Mouse (Mus musculus) kidney, adult 11 months (tissue): ENCODE data around the gene Zc3hc1.

Experiments
- DNase-seq: peaks from one replicate; pipeline ENCODE4 v3.0.0; 2022

The Zc3hc1 gene

DNA sequence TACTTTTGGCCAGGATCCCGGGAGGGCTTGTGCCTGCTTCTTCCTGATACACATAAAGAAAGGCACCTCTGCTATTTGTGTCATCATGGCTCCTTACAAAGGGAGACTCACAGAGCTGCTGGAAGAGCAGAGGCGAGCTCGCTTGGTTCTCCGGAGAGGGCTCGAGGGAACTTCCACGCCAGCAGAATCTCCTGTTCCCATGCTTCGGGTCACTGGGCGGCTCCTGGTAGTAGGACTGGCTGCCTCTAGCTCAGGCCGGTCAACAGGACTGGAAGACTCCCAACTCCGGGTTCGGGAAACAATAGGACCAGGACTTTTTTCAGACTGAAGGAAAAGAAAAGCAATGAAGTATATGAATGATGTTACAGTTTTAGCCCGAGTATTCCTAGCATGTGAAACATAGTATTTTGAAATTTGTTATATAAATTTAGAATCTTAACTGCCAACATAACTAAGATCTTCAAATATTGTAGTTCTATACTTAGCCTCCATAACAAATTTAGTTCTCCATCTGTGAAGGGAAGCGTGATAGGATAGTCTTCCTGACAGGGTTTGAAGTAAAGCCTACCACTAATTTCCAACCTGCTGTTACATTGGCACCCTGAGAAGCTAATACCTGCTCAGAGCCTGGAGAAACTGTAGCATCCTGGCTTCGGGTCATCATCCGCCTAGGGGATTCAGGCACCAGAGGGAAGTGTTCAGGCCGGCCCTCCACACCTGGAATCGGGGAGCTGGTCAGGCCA lies 18.0 kb downstream of the Zc3hc1 start:
- DNase-seq: no peak

DNA sequence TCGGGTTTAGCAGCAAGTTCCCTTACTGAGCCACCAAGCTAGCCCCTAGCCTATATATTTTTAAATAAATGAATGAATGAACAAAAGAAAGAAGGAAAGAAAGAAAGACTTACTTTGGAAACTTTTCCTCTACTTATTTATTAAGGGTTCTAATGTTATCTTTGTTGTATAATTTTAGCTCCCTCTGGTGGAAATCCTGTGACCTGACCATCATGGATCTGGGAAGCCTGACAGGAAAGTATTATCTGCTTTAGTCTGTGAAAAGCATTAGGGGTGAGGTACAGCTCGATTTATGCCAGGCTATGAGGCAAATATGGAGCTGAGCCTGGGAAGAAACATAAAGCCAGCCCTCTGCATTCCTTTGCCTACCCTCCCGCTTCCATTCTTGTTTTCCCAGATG lies 21.5 kb downstream of the Zc3hc1 start:
- no peak for DNase-seq

GRCm38 (mm10) chr6:30363808-30364207 lies 27.0 kb downstream of the Zc3hc1 start:
- no peak for DNase-seq

- DNase-seq: no peak
These were observed 30.9 kb downstream of the Zc3hc1 start for GRCm38 (mm10) chr6:30359762-30360509.

DNA sequence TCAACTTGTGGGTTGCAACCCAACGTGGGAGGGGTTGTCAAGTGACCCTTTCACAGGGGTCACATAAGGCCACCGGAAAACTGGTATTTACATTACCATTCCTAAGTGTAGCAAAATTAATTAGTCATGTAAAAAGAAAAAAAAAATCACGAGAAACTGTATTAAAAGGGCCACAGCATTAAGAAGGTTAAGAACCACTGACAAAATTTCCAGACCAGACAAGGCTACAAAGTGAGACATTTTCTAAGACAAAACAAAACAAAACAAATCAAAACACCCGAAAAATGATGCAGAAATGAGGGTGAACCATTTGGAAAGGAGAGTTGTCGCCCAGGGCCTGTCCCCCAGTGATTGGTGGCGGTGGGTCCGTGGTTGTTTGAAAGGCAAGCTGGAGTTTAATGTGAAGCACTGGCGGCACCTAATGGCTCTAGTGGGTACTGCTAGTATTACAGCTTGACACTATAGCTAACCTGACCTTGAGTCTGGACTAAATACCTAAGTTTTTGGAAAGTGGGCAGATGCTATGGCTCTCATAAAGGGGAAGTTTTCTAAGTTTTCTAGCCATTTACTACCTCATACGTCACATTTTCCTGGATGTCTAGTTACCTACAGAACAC lies 33.2 kb downstream of the Zc3hc1 start:
- peak; percentile 63 for DNase-seq

GRCm38 (mm10) chr6:30356680-30357079 lies 34.1 kb downstream of the Zc3hc1 start:
- DNase-seq: no peak

- no peak for DNase-seq
These were observed 34.7 kb downstream of the Zc3hc1 start for GRCm38 (mm10) chr6:30356161-30356560.

DNA sequence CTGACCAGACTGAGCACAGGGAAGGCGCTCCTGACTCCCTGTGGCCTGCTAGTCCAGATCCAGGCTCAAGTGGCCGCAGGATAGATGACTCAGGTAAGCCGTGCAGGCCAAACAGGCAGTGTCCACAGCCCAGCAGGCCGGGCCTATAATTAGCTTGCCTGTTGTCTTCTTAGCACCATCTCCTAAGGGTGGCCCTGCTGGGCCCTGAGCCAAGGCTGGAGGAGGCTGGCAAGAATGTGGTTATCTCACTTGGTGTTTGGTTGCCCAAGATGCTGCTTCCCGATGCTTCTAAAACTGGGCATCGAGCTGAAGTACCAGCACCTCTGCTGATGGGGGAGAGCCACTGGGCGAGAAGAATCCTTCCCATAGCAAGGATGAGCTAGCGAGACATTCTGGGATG lies 35.1 kb downstream of the Zc3hc1 start:
- no peak for DNase-seq

DNA sequence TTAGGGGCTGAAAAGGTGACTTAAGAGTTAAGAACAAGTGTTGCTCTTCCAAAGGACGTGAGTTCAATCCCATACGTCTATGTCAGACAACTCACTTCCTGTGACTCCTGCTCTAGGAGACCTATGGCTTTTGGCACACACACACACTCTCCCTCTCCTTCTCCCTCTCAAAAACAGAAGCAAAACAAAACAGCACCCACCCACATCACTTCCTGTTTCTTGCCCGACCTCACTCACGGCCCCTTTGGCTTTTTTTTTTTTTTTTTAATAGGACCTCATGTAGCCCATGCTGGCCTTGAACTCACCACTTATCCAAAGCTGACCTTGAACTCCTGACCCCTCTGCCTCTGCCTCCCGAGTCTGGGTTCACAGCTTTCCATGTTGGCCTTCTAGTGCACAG lies 36.1 kb downstream of the Zc3hc1 start:
- no peak for DNase-seq

DNA sequence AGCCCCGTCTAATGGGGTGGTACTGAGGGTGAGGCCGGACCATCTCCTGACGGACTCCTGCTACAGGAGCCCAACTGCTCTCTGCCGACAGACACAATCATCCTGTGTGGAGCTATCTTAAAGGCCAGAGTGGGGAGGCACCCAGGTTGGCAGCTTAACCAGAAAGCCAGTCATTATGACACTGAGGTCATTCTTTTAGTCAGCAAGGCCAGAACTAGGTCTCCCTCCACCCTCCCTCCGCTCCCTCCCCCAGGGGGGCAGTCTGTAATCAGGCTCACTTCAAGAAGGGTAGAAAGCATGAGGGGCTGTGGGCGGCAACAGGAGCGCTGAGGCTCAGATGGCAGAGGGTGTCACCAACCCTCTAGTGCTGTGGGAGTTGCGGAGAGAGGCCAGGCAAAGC lies 37.2 kb downstream of the Zc3hc1 start:
- DNase-seq: no peak

GRCm38 (mm10) chr6:30352762-30353161 lies 38.1 kb downstream of the Zc3hc1 start:
- no peak for DNase-seq

GRCm38 (mm10) chr6:30351290-30351689 lies 39.5 kb downstream of the Zc3hc1 start:
- no peak for DNase-seq

GRCm38 (mm10) chr6:30347288-30347801 lies 43.5 kb downstream of the Zc3hc1 start:
- no peak for DNase-seq

DNA sequence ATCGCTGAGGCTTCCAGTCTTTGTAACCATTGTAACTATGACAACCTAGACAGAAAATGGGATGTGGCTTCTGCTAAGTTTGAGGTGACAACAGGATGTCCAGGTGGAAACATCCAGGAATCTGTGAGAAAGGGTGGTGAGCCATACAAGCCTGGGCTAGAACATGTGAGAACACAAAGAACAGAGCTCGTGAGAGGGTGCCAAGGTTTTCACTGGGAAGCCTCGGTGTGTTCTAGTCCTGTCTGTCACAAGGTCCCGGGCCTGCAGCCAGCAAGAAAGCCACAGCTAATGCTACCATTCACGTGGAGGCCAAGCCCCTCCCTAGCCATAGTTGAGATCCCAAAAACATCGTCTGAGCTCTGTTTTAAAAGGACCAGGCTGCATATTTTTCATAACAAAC lies 44.1 kb downstream of the Zc3hc1 start:
- no peak for DNase-seq

- no peak for DNase-seq
These were observed 46.8 kb downstream of the Zc3hc1 start for GRCm38 (mm10) chr6:30344032-30344431.

DNA sequence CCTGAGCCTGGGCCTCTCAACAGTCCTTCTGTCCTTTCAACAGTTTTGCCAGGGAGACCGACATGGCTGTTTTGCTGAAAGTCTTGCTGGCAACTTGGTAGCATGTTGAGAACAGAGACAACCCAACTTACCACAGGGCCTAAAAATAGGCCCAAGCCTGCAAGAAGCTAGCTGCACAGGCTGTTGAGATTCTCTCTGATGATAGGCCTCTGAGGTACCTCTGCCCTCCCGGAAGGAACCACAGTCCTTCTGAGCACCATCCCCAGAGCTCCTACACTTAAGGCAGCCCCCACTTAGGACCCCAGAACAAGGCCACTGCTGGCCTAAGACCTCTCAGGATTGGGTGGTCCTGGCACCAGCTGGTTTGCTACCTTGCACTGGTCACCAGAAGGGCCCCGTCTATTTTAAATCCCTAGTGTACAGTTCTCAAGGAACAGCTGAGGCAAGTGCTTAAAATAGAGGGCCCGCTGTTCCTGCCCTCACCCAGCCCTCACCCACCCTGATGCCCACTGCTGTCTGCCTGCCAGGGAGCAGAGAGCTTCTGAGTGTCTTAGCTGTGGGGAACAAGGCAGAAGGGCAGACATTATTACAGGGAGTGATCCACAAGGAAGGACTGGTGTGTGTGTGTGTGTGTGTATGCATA lies 50.5 kb downstream of the Zc3hc1 start:
- no peak for DNase-seq

GRCm38 (mm10) chr6:30336912-30337311 lies 53.9 kb downstream of the Zc3hc1 start:
- DNase-seq: peak; percentile 80

DNA sequence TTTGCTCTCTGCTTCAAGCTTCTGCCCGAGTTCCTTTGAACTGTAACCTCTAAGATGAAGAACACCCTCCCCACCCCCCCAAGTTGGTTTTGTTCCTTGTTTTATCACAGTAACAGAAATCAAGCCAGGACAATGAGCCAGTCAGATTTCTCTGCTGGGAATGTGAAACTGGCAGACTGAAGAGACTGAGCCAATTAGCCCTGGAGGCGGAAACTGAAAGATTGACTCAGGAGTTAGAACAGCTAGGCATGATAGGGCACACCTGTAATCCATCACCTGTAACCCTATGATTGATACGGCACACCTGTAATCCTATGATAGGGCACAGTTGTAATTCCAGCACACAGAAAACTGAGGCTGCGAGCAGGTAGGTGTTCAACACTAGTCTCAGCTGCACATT lies 58.6 kb downstream of the Zc3hc1 start:
- DNase-seq: no peak

- DNase-seq: no peak
These were observed 60.1 kb downstream of the Zc3hc1 start for GRCm38 (mm10) chr6:30330706-30331105.

- no peak for DNase-seq
These were observed 64.8 kb downstream of the Zc3hc1 start for GRCm38 (mm10) chr6:30325932-30326501.

DNA sequence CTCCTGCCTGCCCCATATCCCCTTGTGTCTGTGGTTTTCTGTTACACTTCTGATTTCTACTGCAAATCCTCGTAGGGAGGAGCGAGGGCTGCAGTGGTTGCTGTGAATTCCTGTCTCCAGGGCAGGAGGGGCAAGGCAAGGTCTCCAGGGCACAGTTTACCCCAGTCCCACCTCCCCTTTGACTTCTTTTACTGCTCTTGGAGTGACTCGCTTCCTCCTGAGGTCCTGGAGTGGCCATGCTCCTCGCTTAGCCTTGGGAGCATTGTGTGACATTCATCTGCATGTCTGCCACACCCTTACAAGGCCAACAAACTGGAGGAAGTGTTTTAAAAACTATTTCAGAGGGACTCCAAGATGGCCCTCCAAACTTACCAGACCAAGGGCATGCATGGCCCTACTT lies 69.8 kb downstream of the Zc3hc1 start:
- no peak for DNase-seq

GRCm38 (mm10) chr6:30319216-30319615 lies 71.6 kb downstream of the Zc3hc1 start:
- peak; percentile 24 for DNase-seq
